In the genomic region with DNA sequence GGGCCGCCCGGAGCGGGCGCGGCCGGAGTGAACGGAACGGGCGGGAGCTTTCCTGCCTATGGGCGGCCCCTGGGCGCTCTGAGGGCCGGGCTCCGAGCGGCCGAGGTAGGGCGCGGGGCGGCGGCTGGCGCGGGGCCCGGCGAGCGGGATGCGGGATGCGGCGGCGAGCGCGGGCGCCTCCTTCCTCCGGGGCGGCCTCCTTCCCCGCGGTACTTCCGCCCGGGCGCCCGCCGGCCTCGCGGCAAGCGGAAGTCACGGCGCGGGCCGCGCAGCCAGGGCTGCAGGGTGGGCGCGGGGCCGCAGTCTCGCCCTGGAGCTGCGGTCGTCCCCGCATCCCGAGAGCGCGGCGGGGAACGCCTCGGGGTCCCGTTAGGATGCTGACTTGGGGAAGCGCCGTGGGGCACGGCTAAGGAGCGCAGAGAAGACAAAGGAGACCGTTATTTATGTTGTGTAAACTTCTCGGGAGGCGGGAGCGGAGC, we compare ENCODE assay signal across 8 mouse cellular contexts. TPM values are rescaled to one million over a fixed set of nuclear protein-coding genes. Genes with fewer than 3 reads are reported as not detected.
A peak's percentile ranks its signal among the peaks of the same experiment; 100 is the strongest.
DNase-seq lines count a peak whose midpoint lies in the region; ATAC-seq and TF ChIP-seq lines count a peak whose summit lies in the region.

No protein-coding gene starts in this region.

- DNase-seq in gastrocnemius, adult 2 months = no peak
- DNase-seq in gastrocnemius, postnatal 25 days = no peak
- peak; percentile 67 for DNase-seq in A20 (ENCODE audit: low read depth, low spot score)
- peak; percentile 53 for DNase-seq in embryo, embryonic 10.5 days (ENCODE audit: low spot score)
- DNase-seq in hindbrain, postnatal 0 days (ENCODE audit: low spot score) = peak; percentile 62
- DNase-seq in lung, postnatal 36 days = peak; percentile 31
- no peak for DNase-seq in stomach, postnatal 0 days (ENCODE audit: low spot score)
- no peak for DNase-seq in cerebellum, adult 8-10 months

- TF ChIP-seq EP300 in stomach, postnatal 0 days (optimal IDR thresholded peaks at IDR 0.05) = no peak

- no peaks in the 10 kb centered on the region for H3K27me3 ChIP-seq in hindbrain, postnatal 0 days (ENCODE audit: insufficient read depth, low read length)
- H3K27me3 ChIP-seq in stomach, postnatal 0 days (ENCODE audit: control insufficient read depth, insufficient read depth, low read length) = no peaks in the 10 kb centered on the region

- no peaks in the 10 kb centered on the region for H3K9me3 ChIP-seq in hindbrain, postnatal 0 days (ENCODE audit: low read length)
- no peaks in the 10 kb centered on the region for H3K9me3 ChIP-seq in stomach, postnatal 0 days (ENCODE audit: control insufficient read depth, low read length)

- H3K36me3 ChIP-seq in hindbrain, postnatal 0 days (ENCODE audit: insufficient read depth, low read length) = no peaks in the 10 kb centered on the region
- H3K36me3 ChIP-seq in stomach, postnatal 0 days (ENCODE audit: control insufficient read depth, insufficient read depth, low read length) = no peaks in the 10 kb centered on the region

- peak overlapping the region; percentile 99 for H3K9ac ChIP-seq in hindbrain, postnatal 0 days (replicated peaks; ENCODE audit: low read length)
- peak overlapping the region; percentile 100 for H3K9ac ChIP-seq in stomach, postnatal 0 days (ENCODE audit: low read length)

- peak overlapping the region; percentile 78 for H3K4me2 ChIP-seq in hindbrain, postnatal 0 days (ENCODE audit: low read depth, low read length)
- peak overlapping the region; percentile 50 for H3K4me2 ChIP-seq in stomach, postnatal 0 days (replicated peaks; ENCODE audit: low read depth)

- ATAC-seq in hindbrain, postnatal 0 days = peak; percentile 69; the same call in 1 of the 2 replicates
- no peak for ATAC-seq in stomach, postnatal 0 days (ENCODE audit: low FRiP score, low TSS enrichment)

- peak overlapping the region; percentile 99 for H3K4me3 ChIP-seq in gastrocnemius, adult 2 months
- H3K4me3 ChIP-seq in hindbrain, postnatal 0 days (ENCODE audit: low read length) = peak overlapping the region; percentile 85
- peak overlapping the region; percentile 99 for H3K4me3 ChIP-seq in stomach, postnatal 0 days (ENCODE audit: low read depth, low read length)

- TF ChIP-seq CTCF in gastrocnemius, adult 2 months (IDR thresholded peaks at IDR 0.05) = no peak
- no peak for TF ChIP-seq CTCF in hindbrain, postnatal 0 days (IDR thresholded peaks at IDR 0.05; ENCODE audit: low read depth)
- TF ChIP-seq CTCF in stomach, postnatal 0 days (IDR thresholded peaks at IDR 0.05; ENCODE audit: low read depth) = no peak

- peak overlapping the region; percentile 98 for H3K27ac ChIP-seq in gastrocnemius, adult 2 months
- H3K27ac ChIP-seq in hindbrain, postnatal 0 days = peak overlapping the region; percentile 98
- peak overlapping the region; percentile 99 for H3K27ac ChIP-seq in stomach, postnatal 0 days (replicated peaks)

- 1% methylated on average over 37 of the region's 70 CpGs for WGBS in hindbrain, postnatal 0 days
- WGBS in stomach, postnatal 0 days = 0% methylated on average over 34 of the region's 70 CpGs

- intact Hi-C loops in gastrocnemius, adult 2 months (cut with DNase I) = loop anchor here (5.0 kb wide), 2 partner anchors 34 to 51 kb away; partner anchors contain the start of gene Pcbd2

- peaks cover 15% of the 10 kb centered on the region for H3K4me1 ChIP-seq in hindbrain, postnatal 0 days (ENCODE audit: insufficient read depth, low read length)
- H3K4me1 ChIP-seq in stomach, postnatal 0 days (replicated peaks; ENCODE audit: control insufficient read depth, insufficient read depth) = peaks cover 8% of the 10 kb centered on the region

RNA-seq across cellular contexts. Expression of gene B230219D22Rik, which starts 0.4 kb away (rescaled TPM):
- 10 to 100 TPM; 29.4 to 33.2 TPM for total RNA-seq in gastrocnemius, adult 2 months (2021)
- 10 to 100 TPM; 25.7 to 29.7 TPM for total RNA-seq in gastrocnemius, postnatal 25 days (2021)
- total RNA-seq in hindbrain, postnatal 0 days (2014; rRNA removed) = 132 and 145 TPM in 2 replicates
- 51.7 and 55.0 TPM in 2 replicates for polyA plus RNA-seq in hindbrain, postnatal 0 days (2015; fragmentation: Nextera tagmentation; extraction: Ambion mirVana)
- polyA plus RNA-seq in stomach, postnatal 0 days (2015; fragmentation: Nextera tagmentation; extraction: Ambion mirVana) = 25.4 and 26.1 TPM in 2 replicates

RNA-seq across cellular contexts. Expression of gene Txndc15, which starts 21.2 kb away (rescaled TPM):
- 10 to 100 TPM; 33.3 to 34.4 TPM for total RNA-seq in gastrocnemius, adult 2 months (2021)
- total RNA-seq in gastrocnemius, postnatal 25 days (2021) = 10 to 100 TPM; 27.1 to 28.2 TPM
- 111 and 113 TPM in 2 replicates for total RNA-seq in hindbrain, postnatal 0 days (2014; rRNA removed)
- polyA plus RNA-seq in hindbrain, postnatal 0 days (2015; fragmentation: Nextera tagmentation; extraction: Ambion mirVana) = 129 TPM in 2 replicates
- polyA plus RNA-seq in stomach, postnatal 0 days (2015; fragmentation: Nextera tagmentation; extraction: Ambion mirVana) = 62.8 and 63.6 TPM in 2 replicates

RNA-seq across cellular contexts. Expression of gene Pcbd2, which starts 33.9 kb away (rescaled TPM):
- 10 to 100 TPM; 18.2 to 25.7 TPM for total RNA-seq in gastrocnemius, adult 2 months (2021)
- total RNA-seq in gastrocnemius, postnatal 25 days (2021) = 10 to 100 TPM; 20.2 to 22.0 TPM
- 4.9 and 11.0 TPM in 2 replicates for total RNA-seq in hindbrain, postnatal 0 days (2014; rRNA removed)
- 32.1 and 35.6 TPM in 2 replicates for polyA plus RNA-seq in hindbrain, postnatal 0 days (2015; fragmentation: Nextera tagmentation; extraction: Ambion mirVana)
- polyA plus RNA-seq in stomach, postnatal 0 days (2015; fragmentation: Nextera tagmentation; extraction: Ambion mirVana) = 71.2 and 73.9 TPM in 2 replicates

RNA-seq across cellular contexts. Expression of gene Ddx46, which starts 58.5 kb away (rescaled TPM):
- 10 to 100 TPM; 20.9 to 26.9 TPM for total RNA-seq in gastrocnemius, adult 2 months (2021)
- 10 to 100 TPM; 17.1 to 18.5 TPM for total RNA-seq in gastrocnemius, postnatal 25 days (2021)
- 17.9 and 18.7 TPM in 2 replicates for total RNA-seq in hindbrain, postnatal 0 days (2014; rRNA removed)
- polyA plus RNA-seq in hindbrain, postnatal 0 days (2015; fragmentation: Nextera tagmentation; extraction: Ambion mirVana) = 19.9 and 23.4 TPM in 2 replicates
- polyA plus RNA-seq in stomach, postnatal 0 days (2015; fragmentation: Nextera tagmentation; extraction: Ambion mirVana) = 14.9 and 15.2 TPM in 2 replicates

Comparison
In these comparisons a context has a peak if more than half of its experiments do, and no peak if none do; other contexts are left out.
1. DNase-seq: peak in A20 (single experiment), embryo, embryonic 10.5 days (single experiment), hindbrain, postnatal 0 days (single experiment) and lung, postnatal 36 days (single experiment); none in gastrocnemius, adult 2 months (single experiment), gastrocnemius, postnatal 25 days (single experiment), stomach, postnatal 0 days (single experiment) and cerebellum, adult 8-10 months (single experiment).
2. Peak in every context shown above with its lines, with median percentiles within 50 percentile points of each other: H3K27ac ChIP-seq and H3K4me3 ChIP-seq.